Mouse (Mus musculus) pancreas, adult 10 weeks (tissue): ENCODE data around the gene Rundc1. TPM values are rescaled to one million over a fixed set of nuclear protein-coding genes. Genes with fewer than 3 reads are reported as not detected.

Experiments used
- polyA plus RNA-seq: library from polyadenylated mRNA; stranded (reverse); fragments of 350-450 nt; fragmentation: Illumina TruSeq; extraction: RNeasy Lipid Tissue Mini Kit (QIAGEN cat#74804); gene quantifications from one replicate; pipeline ENCODE4 v1.2.3, GENCODE M21; 2015; ENCODE audit warnings: low read depth, low replicate concordance; ENCODE audit not compliant: insufficient read depth

Rundc1 gene
- polyA plus RNA-seq = 8.9 TPM

GRCm38 (mm10) chr11:101424925-101425813, at the start of gene Rundc1, which contains the start of gene Ptges3l:
TSS of gene Rundc1 (plus strand) at chr11:101425085.
TSS of gene Ptges3l (minus strand) at chr11:101425333.

GRCm38 (mm10) chr11:101417101-101417855, 7.6 kb upstream of the Rundc1 start, which contains the start of gene Aarsd1:
TSS of gene Aarsd1 (minus strand) at chr11:101417615.

GRCm38 (mm10) chr11:101424105-101424851, 607 bp upstream of the Rundc1 start, which contains the start of gene Gm27029:
TSS of gene Gm27029 (minus strand) at chr11:101424796.

GRCm38 (mm10) chr11:101442127-101442693, 17.3 kb downstream of the Rundc1 start, which contains the start of gene Rpl27:
TSS of gene Rpl27 (plus strand) at chr11:101442298.

GRCm38 (mm10) chr11:101448274-101448746, 23.4 kb downstream of the Rundc1 start, which contains the start of gene Ifi35:
TSS of gene Ifi35 (plus strand) at chr11:101448407.

GRCm38 (mm10) chr11:101464211-101465100, 39.6 kb downstream of the Rundc1 start, which contains the start of gene Rnd2:
TSS of gene Rnd2 (plus strand) at chr11:101464999.

DNA sequence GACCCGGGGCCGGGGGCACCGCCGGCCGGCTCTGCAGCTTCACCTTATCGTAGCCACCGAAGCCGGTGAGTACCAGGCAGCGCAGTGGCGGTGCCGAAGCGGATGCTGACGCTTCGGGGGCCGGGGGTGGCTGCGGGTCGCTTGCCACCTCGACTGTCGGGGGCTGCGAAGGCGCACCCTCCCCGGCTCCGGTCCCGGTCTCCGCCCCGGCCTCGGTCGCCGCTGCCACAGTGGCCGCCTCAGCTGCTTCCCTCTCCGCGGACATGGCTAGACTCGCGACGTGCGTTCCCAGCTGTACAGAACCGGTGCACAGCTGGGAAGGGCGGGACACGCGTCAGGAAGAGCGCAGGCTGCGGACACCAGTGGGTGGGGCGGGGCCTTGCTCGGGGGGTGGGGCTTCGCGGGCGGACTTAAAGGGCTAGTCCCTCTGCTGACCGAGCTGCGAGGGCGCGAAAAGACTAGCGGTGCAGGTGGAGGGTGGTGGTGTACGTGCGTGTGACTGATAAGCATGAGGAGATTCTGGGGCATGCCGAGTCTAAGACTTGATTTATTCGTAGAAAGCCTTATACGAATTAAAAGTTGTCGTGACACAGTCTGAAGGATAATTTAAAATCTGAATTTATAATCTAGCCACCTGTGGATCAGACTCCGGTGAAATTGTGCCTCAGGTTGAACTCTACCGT, 41.1 kb downstream of the Rundc1 start, which contains the start of gene Vat1:
Gene Vat1, minus strand, starts transcription at position 362 of the 683 bp plus-strand sequence.

Other genes starting within 250 kb of the Rundc1 start
- not detected for gene Ccr10, start 249.6 kb upstream of the Rundc1 start, polyA plus RNA-seq
- gene Ezh1, start 198.6 kb upstream of the Rundc1 start, polyA plus RNA-seq = 9.6 TPM
- 30.5 TPM for gene Ramp2, start 179.1 kb upstream of the Rundc1 start, polyA plus RNA-seq
- 32.2 TPM for gene Vps25, start 171.4 kb upstream of the Rundc1 start, polyA plus RNA-seq
- gene Wnk4, start 164.5 kb upstream of the Rundc1 start, polyA plus RNA-seq = 4.7 TPM
- not detected for gene Cntd1, start 146.1 kb upstream of the Rundc1 start, polyA plus RNA-seq
- gene Coa3, start 146.0 kb upstream of the Rundc1 start, polyA plus RNA-seq = 56.2 TPM
- gene Becn1, start 122.8 kb upstream of the Rundc1 start, polyA plus RNA-seq = 20.4 TPM
- gene Psme3, start 108.9 kb upstream of the Rundc1 start, polyA plus RNA-seq = 15.3 TPM
- gene Aoc2, start 100.0 kb upstream of the Rundc1 start, polyA plus RNA-seq = 4.8 TPM
- 8.3 TPM for gene Aoc3, start 94.5 kb upstream of the Rundc1 start, polyA plus RNA-seq
- not detected for gene G6pc, start 57.5 kb upstream of the Rundc1 start, polyA plus RNA-seq
- 7.0 TPM for gene Aarsd1, start 7.5 kb upstream of the Rundc1 start, polyA plus RNA-seq
- 3.0 TPM for gene Gm27029, start 289 bp upstream of the Rundc1 start, polyA plus RNA-seq
- gene Ptges3l, start 248 bp downstream of the Rundc1 start, polyA plus RNA-seq = not detected
- gene Rpl27, start 17.2 kb downstream of the Rundc1 start, polyA plus RNA-seq = 186 TPM
- 19.5 TPM for gene Ifi35, start 23.3 kb downstream of the Rundc1 start, polyA plus RNA-seq
- gene Rnd2, start 39.9 kb downstream of the Rundc1 start, polyA plus RNA-seq = 3.9 TPM
- gene Vat1, start 41.1 kb downstream of the Rundc1 start, polyA plus RNA-seq = 30.4 TPM
- gene Brca1, start 126.9 kb downstream of the Rundc1 start, polyA plus RNA-seq = 0.92 TPM
- 46.2 TPM for gene Nbr1, start 127.1 kb downstream of the Rundc1 start, polyA plus RNA-seq
- 6.8 TPM for gene Tmem106a, start 157.2 kb downstream of the Rundc1 start, polyA plus RNA-seq
- gene Gm11634, start 174.2 kb downstream of the Rundc1 start, polyA plus RNA-seq = not detected
- gene Rdm1, start 202.1 kb downstream of the Rundc1 start, polyA plus RNA-seq = 8.8 TPM
- 8.4 TPM for gene Arl4d, start 240.5 kb downstream of the Rundc1 start, polyA plus RNA-seq